Mouse (Mus musculus): ENCODE results near the gene Tmem26. TPM values are rescaled to one million over a fixed set of nuclear protein-coding genes. Genes with fewer than 3 reads are reported as not detected.

Gene Tmem26
- not detected in 2 replicates for polyA plus RNA-seq (2012; ENCODE audit: insufficient read depth, insufficient read length, missing spikeins)

DNA sequence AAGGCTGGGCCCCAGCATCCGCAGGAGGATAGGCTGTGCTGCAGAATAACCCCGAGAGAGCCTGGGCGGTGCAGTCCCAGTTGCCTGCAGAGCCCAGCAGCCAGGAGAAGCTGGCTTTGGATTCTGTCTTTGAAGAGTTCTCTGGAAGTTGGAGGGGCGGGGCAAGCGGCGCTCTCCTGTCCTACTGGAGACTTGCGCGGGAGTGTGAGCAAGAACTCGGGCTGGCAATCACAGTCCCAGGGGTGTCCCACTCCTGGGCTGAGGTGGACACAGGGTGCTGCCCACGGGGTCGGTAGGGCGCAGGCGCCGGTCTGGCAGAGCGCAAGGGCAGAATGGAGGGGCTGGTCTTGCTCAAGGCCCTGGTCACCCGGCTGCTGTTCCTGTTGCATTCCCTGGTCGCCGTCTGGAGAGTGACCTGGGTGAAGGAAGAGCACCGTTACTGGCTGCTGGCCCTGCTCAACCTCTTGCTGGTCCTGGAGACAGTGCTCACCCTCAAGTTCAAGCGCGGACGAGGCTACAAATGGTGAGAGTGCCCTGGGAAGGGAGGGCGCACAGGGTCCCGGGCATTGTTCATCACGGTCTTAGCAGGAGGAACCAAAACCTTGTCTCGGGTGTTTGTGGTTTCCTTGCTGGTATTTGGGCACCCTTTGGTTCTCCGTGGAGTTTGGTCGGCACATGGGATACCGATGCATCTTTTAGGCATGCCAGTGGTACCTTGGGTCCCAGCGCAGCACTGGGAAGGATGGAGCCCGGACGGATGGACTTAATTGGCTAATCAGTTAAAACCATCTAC, at the start of gene Tmem26:
Gene Tmem26 (plus strand): TSS at position 79 of the 793 bp plus-strand sequence.
- Histone ChIP-seq H3K27ac (replicated peaks; ENCODE audit: low read depth, low read length) (no peak within 1 kb of the TSS), H3K4me1 (ENCODE audit: control insufficient read depth, insufficient read depth, insufficient read length, low read length) (no peaks in the 10 kb centered on the region), H3K4me3 (ENCODE audit: insufficient read depth, low read depth, low read length) (peak within 1 kb of the TSS; percentile 31)

DNA sequence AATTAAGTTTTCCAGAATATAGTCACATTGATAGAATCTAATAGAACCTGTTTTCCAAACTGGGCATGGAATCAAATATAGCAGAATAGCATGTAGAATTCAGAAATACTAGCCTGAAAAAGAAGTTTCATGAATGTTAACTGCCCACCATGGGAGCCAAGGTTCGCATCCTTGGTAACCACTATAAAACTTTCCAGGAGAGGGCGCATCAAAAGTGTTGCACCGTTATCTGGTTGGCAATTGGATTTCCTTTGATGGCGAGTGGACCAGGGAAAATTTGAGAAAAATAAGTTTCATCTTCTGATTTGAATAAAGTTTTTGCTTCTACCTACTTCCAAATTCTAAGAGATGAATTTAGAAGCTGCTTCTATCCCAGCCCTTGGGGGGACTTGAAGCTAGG, 44.8 kb upstream of the Tmem26 start:
- no peak overlapping the region for H3K27ac ChIP-seq (replicated peaks; ENCODE audit: low read depth, low read length)
- no peaks in the 10 kb centered on the region for H3K4me1 ChIP-seq (ENCODE audit: control insufficient read depth, insufficient read depth, insufficient read length, low read length)
- no peak overlapping the region for H3K4me3 ChIP-seq (ENCODE audit: insufficient read depth, low read depth, low read length)

- Histone ChIP-seq H3K4me3 (ENCODE audit: insufficient read depth, low read depth, low read length) (no peak overlapping the region), H3K27ac (replicated peaks; ENCODE audit: low read depth, low read length) (no peak overlapping the region), H3K4me1 (ENCODE audit: control insufficient read depth, insufficient read depth, insufficient read length, low read length) (no peaks in the 10 kb centered on the region)
Measured at GRCm38 (mm10) chr10:68681233-68681632, 42.2 kb upstream of the Tmem26 start.

DNA sequence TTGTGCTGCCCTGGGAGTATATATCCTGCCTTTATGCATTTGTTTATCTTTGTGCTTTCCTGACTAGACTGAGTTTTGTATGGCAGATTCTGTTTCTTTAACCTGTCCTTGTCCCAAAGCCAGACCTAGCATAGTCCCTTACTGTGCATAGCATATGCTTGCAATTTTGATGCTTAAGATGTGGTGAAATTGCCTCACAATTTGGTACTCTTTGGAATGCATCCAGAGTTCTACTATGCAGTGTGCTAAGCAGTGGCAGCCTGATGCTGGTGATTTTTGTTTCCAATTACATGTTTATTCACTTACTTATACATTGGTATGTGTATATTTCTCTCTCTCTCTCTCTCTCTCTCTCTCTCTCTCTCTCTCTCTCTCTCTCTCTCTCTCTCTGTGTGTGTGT, 37.9 kb upstream of the Tmem26 start:
- Histone ChIP-seq H3K4me1 (ENCODE audit: control insufficient read depth, insufficient read depth, insufficient read length, low read length) (no peaks in the 10 kb centered on the region), H3K4me3 (ENCODE audit: insufficient read depth, low read depth, low read length) (no peak overlapping the region), H3K27ac (replicated peaks; ENCODE audit: low read depth, low read length) (no peak overlapping the region)

DNA sequence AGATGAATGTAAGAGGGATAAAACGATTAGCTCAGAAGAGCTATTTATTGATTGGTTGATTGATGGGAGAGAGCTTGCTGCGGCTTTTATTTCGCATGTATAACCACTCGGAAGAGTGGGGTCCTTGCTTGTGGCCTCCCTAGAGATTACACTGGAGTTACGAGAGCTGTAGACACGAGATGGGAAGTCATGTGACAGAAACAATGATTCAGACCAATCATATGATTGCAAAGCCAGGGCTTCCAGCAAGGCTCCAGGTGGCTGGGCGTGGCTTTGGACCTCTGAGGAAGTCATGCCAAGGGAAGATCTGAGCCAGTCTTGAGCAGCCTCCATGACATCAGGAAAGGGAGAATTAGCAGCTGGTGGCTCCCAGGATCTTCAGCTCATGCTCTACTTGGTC, 32.3 kb upstream of the Tmem26 start:
- H3K27ac ChIP-seq (replicated peaks; ENCODE audit: low read depth, low read length) = no peak overlapping the region
- H3K4me1 ChIP-seq (ENCODE audit: control insufficient read depth, insufficient read depth, insufficient read length, low read length) = no peaks in the 10 kb centered on the region
- no peak overlapping the region for H3K4me3 ChIP-seq (ENCODE audit: insufficient read depth, low read depth, low read length)

GRCm38 (mm10) chr10:68692401-68692800, 31.0 kb upstream of the Tmem26 start:
- H3K27ac ChIP-seq (replicated peaks; ENCODE audit: low read depth, low read length) = no peak overlapping the region
- H3K4me1 ChIP-seq (ENCODE audit: control insufficient read depth, insufficient read depth, insufficient read length, low read length) = no peaks in the 10 kb centered on the region
- H3K4me3 ChIP-seq (ENCODE audit: insufficient read depth, low read depth, low read length) = no peak overlapping the region

DNA sequence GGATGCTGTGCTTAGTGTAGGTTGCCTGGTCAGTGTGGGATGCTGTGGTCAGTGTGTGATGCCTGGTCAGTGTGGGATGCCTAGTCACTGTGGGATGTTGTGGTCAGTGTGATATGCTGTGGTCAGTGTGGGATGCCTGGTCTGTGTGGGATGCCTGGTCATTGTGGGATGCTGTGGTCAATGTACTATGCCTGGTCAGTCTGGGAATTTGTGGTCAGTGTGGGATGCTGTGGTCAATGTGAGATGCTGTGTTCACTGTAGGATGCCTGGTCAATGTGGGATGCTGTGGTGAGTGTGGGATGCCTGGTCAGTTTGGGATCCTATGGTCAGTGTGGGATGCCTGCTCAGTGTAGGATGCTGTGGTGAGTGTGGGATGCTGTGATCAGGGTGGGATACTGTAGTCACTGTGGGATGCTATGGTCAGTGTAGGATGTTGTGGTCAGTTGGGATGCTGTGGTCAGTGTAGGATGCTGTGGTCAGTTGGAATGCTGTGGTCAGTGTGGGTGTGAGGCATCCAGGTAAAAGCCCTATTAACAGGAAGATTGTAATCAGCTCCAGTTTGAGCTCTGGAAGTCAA, 27.6 kb upstream of the Tmem26 start:
- H3K4me1 ChIP-seq (ENCODE audit: control insufficient read depth, insufficient read depth, insufficient read length, low read length) = no peaks in the 10 kb centered on the region
- H3K4me3 ChIP-seq (ENCODE audit: insufficient read depth, low read depth, low read length) = no peak overlapping the region
- H3K27ac ChIP-seq (replicated peaks; ENCODE audit: low read depth, low read length) = no peak overlapping the region

GRCm38 (mm10) chr10:68704268-68704667, 19.2 kb upstream of the Tmem26 start:
- Histone ChIP-seq H3K4me1 (ENCODE audit: control insufficient read depth, insufficient read depth, insufficient read length, low read length) (no peaks in the 10 kb centered on the region), H3K27ac (replicated peaks; ENCODE audit: low read depth, low read length) (no peak overlapping the region), H3K4me3 (ENCODE audit: insufficient read depth, low read depth, low read length) (no peak overlapping the region)

DNA sequence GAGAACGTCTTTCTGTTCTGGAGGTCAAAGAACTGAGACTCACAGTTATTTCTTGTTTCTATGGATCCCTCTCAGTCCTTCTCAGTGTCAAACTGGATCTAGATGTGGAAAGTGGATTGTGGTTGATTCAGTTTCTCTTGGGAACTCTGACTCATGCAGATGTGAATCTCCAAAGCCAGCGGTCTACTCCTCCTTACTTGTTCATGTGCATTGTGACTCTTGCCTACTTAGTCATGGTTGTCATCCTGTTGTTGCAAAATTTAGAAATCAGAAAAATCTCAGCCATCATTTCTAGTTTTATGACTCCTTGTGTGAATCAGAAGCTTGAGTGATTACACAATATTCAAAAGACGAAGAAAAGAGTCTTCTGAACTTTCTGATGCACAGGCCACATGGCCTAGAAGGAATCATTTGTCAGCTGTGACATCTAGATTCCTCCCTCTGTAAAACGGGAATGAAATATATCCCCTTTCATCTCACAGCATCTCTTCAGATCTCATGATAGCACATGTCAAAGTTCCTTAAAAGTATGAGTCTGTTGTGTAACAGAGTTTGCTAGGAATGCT, 17.9 kb upstream of the Tmem26 start:
- Histone ChIP-seq H3K4me1 (ENCODE audit: control insufficient read depth, insufficient read depth, insufficient read length, low read length) (no peaks in the 10 kb centered on the region), H3K4me3 (ENCODE audit: insufficient read depth, low read depth, low read length) (no peak overlapping the region), H3K27ac (replicated peaks; ENCODE audit: low read depth, low read length) (no peak overlapping the region)

DNA sequence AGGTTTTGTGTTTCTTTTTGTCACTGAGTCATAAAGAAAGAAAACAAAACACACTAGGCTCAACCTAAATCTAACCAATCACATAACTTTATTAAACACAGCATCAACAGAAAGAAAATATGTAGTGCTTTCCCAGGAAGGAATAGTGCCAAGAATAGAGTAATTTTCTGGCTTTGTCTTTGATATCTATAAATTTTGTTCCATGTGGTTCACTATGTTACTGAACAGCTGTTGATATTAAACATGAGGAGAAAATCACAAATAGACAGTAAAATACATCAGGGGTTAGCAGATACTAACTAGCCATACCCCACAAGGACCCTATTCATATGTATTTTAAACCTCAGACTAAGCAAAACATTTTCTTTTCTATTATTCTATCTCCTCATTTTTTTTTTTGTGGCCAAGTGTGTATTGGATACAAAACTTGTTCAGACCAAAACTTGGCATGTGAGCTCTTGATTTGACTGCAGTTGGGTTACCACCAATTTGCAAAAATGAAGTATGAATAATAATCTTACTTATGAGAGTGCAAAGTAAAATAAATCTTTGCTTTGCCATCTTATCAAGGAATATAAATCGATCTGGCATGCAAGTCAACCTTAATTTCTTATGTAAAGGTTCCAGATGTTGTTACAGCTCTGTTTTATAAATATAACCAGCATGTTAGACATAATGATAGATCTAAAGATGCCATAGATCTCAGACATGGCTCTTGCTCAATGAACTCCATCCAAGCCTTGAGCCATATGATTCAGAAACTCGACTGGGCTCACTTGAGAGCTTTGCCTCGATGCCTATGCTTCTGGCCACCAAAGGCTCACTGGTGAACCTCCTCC, 16.2 kb upstream of the Tmem26 start:
- Histone ChIP-seq H3K4me3 (ENCODE audit: insufficient read depth, low read depth, low read length) (no peak overlapping the region), H3K27ac (replicated peaks; ENCODE audit: low read depth, low read length) (no peak overlapping the region), H3K4me1 (ENCODE audit: control insufficient read depth, insufficient read depth, insufficient read length, low read length) (no peaks in the 10 kb centered on the region)

- Histone ChIP-seq H3K4me3 (ENCODE audit: insufficient read depth, low read depth, low read length) (no peak overlapping the region), H3K27ac (replicated peaks; ENCODE audit: low read depth, low read length) (no peak overlapping the region), H3K4me1 (ENCODE audit: control insufficient read depth, insufficient read depth, insufficient read length, low read length) (no peaks in the 10 kb centered on the region)
Measured at GRCm38 (mm10) chr10:68712926-68713325, 10.5 kb upstream of the Tmem26 start.

- Histone ChIP-seq H3K4me3 (ENCODE audit: insufficient read depth, low read depth, low read length) (no peak overlapping the region), H3K27ac (replicated peaks; ENCODE audit: low read depth, low read length) (no peak overlapping the region), H3K4me1 (ENCODE audit: control insufficient read depth, insufficient read depth, insufficient read length, low read length) (no peaks in the 10 kb centered on the region)
Measured at GRCm38 (mm10) chr10:68714302-68714701, 9.1 kb upstream of the Tmem26 start.

DNA sequence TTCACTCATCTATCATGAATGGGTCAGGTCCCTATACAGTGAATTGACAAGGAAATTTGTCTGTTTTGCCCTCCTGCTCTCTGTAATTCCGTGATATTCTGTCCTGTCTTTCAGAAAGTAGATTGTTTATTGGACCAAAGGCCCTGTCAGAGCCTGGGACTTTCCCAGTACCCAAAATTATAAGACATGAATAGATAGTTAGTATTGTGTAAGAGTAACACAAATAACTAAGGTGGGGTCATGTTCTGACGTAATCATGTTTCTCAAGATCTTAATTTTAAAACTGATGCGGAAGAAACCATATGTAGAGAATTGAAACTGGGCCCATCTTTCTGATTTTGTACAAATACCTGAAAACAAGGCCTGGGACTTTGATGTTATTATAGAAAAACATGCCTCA, 8.1 kb upstream of the Tmem26 start:
- Histone ChIP-seq H3K4me3 (ENCODE audit: insufficient read depth, low read depth, low read length) (no peak overlapping the region), H3K27ac (replicated peaks; ENCODE audit: low read depth, low read length) (no peak overlapping the region), H3K4me1 (ENCODE audit: control insufficient read depth, insufficient read depth, insufficient read length, low read length) (no peaks in the 10 kb centered on the region)

- H3K4me3 ChIP-seq (ENCODE audit: insufficient read depth, low read depth, low read length) = no peak overlapping the region
- no peak overlapping the region for H3K27ac ChIP-seq (replicated peaks; ENCODE audit: low read depth, low read length)
- H3K4me1 ChIP-seq (ENCODE audit: control insufficient read depth, insufficient read depth, insufficient read length, low read length) = no peaks in the 10 kb centered on the region
Measured at GRCm38 (mm10) chr10:68718375-68718774, 5.1 kb upstream of the Tmem26 start.

DNA sequence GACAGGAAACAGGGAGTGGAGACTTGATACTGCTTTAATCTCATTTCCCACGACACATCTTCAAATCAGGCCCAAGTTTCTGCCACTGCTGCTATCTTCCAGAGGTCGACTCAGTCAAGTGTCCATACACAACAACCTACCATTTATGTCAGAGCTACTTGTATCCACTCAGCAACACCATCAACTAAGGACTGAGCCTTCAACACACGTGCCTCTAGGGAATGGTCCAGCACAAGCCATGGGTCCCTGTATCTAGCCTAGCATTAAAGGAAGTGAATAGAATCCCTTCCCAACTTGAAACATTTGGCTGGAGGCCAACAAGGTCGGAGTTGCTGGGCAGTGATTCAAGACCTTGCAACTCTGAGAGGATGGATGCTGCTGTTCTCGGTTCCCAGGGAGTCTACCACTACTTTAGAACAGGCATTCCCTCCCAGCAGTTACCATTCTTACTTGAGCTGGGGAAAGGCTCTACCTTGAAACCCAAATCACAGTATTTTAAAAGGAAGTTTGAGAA, 2.5 kb upstream of the Tmem26 start:
- H3K4me3 ChIP-seq (ENCODE audit: insufficient read depth, low read depth, low read length) = no peak overlapping the region
- no peak overlapping the region for H3K27ac ChIP-seq (replicated peaks; ENCODE audit: low read depth, low read length)
- H3K4me1 ChIP-seq (ENCODE audit: control insufficient read depth, insufficient read depth, insufficient read length, low read length) = no peaks in the 10 kb centered on the region

Measured in brown adipose tissue, adult 24 weeks (tissue).